Mouse (Mus musculus): ENCODE results near the gene Ltc4s. TPM values are rescaled to one million over a fixed set of nuclear protein-coding genes. Genes with fewer than 3 reads are reported as not detected.

The Ltc4s gene
- polyA plus RNA-seq, 1 experiment from 2014 or later: 8.5 TPM

- H3K4me2 ChIP-seq (ENCODE audit: low read length): no peak overlapping the region
- no peak for ATAC-seq (replicated peaks; ENCODE audit: low FRiP score, low read depth)
- H3K9me3 ChIP-seq (replicated peaks; ENCODE audit: low read length): no peaks in the 10 kb centered on the region
- H3K27me3 ChIP-seq (ENCODE audit: insufficient read depth, low read length): no peaks in the 10 kb centered on the region
- DNase-seq (ENCODE audit: low spot score): no peak
- no peak overlapping the region for H3K9ac ChIP-seq (ENCODE audit: low read depth, low read length)
- H3K4me3 ChIP-seq (replicated peaks; ENCODE audit: low read depth, low read length): no peak overlapping the region
- peaks cover 12% of the 10 kb centered on the region; the same call in 1 of the 2 replicates for H3K4me1 ChIP-seq (replicated peaks; ENCODE audit: insufficient read depth, low read length)
- TF ChIP-seq CTCF (IDR thresholded peaks at IDR 0.05; ENCODE audit: low read depth): no peak
- 0 out of 2 replicates have a peak overlapping the region, but pooled peaks have one; percentile 11 for H3K27ac ChIP-seq
- H3K36me3 ChIP-seq (ENCODE audit: insufficient read depth, low read length): peaks cover 9% of the 10 kb centered on the region; the same call in 1 of the 2 replicates
- 87% methylated on average over 9 of the region's 9 CpGs for WGBS
These were observed 690 bp upstream of the Ltc4s start for GRCm38 (mm10) chr11:50238821-50239791.

- TF ChIP-seq CTCF (IDR thresholded peaks at IDR 0.05; ENCODE audit: low read depth): no peak
- WGBS: 2% methylated on average over 66 of the region's 66 CpGs
- Histone ChIP-seq H3K27me3 (ENCODE audit: insufficient read depth, low read length) (no peaks in the 10 kb centered on the region), H3K9ac (ENCODE audit: low read depth, low read length) (peak overlapping the region; percentile 65), H3K9me3 (replicated peaks; ENCODE audit: low read length) (no peaks in the 10 kb centered on the region), H3K4me1 (replicated peaks; ENCODE audit: insufficient read depth, low read length) (peaks cover 12% of the 10 kb centered on the region; the same call in 1 of the 2 replicates), H3K27ac (no peak overlapping the region), H3K36me3 (ENCODE audit: insufficient read depth, low read length) (peaks cover 28% of the 10 kb centered on the region), H3K4me3 (replicated peaks; ENCODE audit: low read depth, low read length) (peak overlapping the region; percentile 59), H3K4me2 (ENCODE audit: low read length) (peak overlapping the region; percentile 85)
- ATAC-seq (replicated peaks; ENCODE audit: low FRiP score, low read depth) (peak; percentile 23), DNase-seq (ENCODE audit: low spot score) (no peak)
These were observed 1.2 kb downstream of the Ltc4s start for GRCm38 (mm10) chr11:50236937-50237835.

GRCm38 (mm10) chr11:50236540-50236936 is 1.9 kb downstream of the Ltc4s start:
- Histone ChIP-seq H3K4me3 (replicated peaks; ENCODE audit: low read depth, low read length) (peak overlapping the region; percentile 59), H3K36me3 (ENCODE audit: insufficient read depth, low read length) (peaks cover 31% of the 10 kb centered on the region), H3K9ac (ENCODE audit: low read depth, low read length) (peak overlapping the region; percentile 65), H3K27ac (no peak overlapping the region), H3K4me2 (ENCODE audit: low read length) (peak overlapping the region; percentile 85), H3K27me3 (ENCODE audit: insufficient read depth, low read length) (no peaks in the 10 kb centered on the region), H3K9me3 (replicated peaks; ENCODE audit: low read length) (no peaks in the 10 kb centered on the region), H3K4me1 (replicated peaks; ENCODE audit: insufficient read depth, low read length) (peaks cover 12% of the 10 kb centered on the region; the same call in 1 of the 2 replicates)
- peak; percentile 59 for TF ChIP-seq CTCF (IDR thresholded peaks at IDR 0.05; ENCODE audit: low read depth)
- WGBS: 1% methylated on average over 20 of the region's 27 CpGs
- ATAC-seq (replicated peaks; ENCODE audit: low FRiP score, low read depth): peak; percentile 92
- DNase-seq (ENCODE audit: low spot score): peak; percentile 96

GRCm38 (mm10) chr11:50234606-50235005 is 3.8 kb downstream of the Ltc4s start:
- H3K27me3 ChIP-seq (ENCODE audit: insufficient read depth, low read length): no peaks in the 10 kb centered on the region
- H3K27ac ChIP-seq: no peak overlapping the region
- H3K4me3 ChIP-seq (replicated peaks; ENCODE audit: low read depth, low read length): no peak overlapping the region
- no peaks in the 10 kb centered on the region for H3K9me3 ChIP-seq (replicated peaks; ENCODE audit: low read length)
- peaks cover 31% of the 10 kb centered on the region for H3K36me3 ChIP-seq (ENCODE audit: insufficient read depth, low read length)
- WGBS: 94% methylated on average over 25 of the region's 25 CpGs
- ATAC-seq (replicated peaks; ENCODE audit: low FRiP score, low read depth) (no peak), DNase-seq (ENCODE audit: low spot score) (no peak)
- no peak overlapping the region for H3K4me2 ChIP-seq (ENCODE audit: low read length)
- peaks cover 17% of the 10 kb centered on the region for H3K4me1 ChIP-seq (replicated peaks; ENCODE audit: insufficient read depth, low read length)
- TF ChIP-seq CTCF (IDR thresholded peaks at IDR 0.05; ENCODE audit: low read depth): no peak
- H3K9ac ChIP-seq (ENCODE audit: low read depth, low read length): no peak overlapping the region

- Histone ChIP-seq H3K36me3 (ENCODE audit: insufficient read depth, low read length) (peaks cover 31% of the 10 kb centered on the region), H3K27me3 (ENCODE audit: insufficient read depth, low read length) (no peaks in the 10 kb centered on the region), H3K27ac (no peak overlapping the region), H3K4me2 (ENCODE audit: low read length) (no peak overlapping the region), H3K4me3 (replicated peaks; ENCODE audit: low read depth, low read length) (no peak overlapping the region), H3K9me3 (replicated peaks; ENCODE audit: low read length) (no peaks in the 10 kb centered on the region), H3K9ac (ENCODE audit: low read depth, low read length) (no peak overlapping the region), H3K4me1 (replicated peaks; ENCODE audit: insufficient read depth, low read length) (peaks cover 21% of the 10 kb centered on the region)
- WGBS: 90% methylated on average over 11 of the region's 11 CpGs
- DNase-seq (ENCODE audit: low spot score) (no peak), ATAC-seq (replicated peaks; ENCODE audit: low FRiP score, low read depth) (no peak)
- peak; percentile 36; the same call in 1 of the 2 replicates for TF ChIP-seq CTCF (IDR thresholded peaks at IDR 0.05; ENCODE audit: low read depth)
These were observed 4.4 kb downstream of the Ltc4s start for GRCm38 (mm10) chr11:50233993-50234392.

- TF ChIP-seq CTCF (IDR thresholded peaks at IDR 0.05; ENCODE audit: low read depth): no peak
- peaks cover 31% of the 10 kb centered on the region for H3K36me3 ChIP-seq (ENCODE audit: insufficient read depth, low read length)
- H3K9me3 ChIP-seq (replicated peaks; ENCODE audit: low read length): no peaks in the 10 kb centered on the region
- H3K9ac ChIP-seq (ENCODE audit: low read depth, low read length): no peak overlapping the region
- no peak overlapping the region for H3K27ac ChIP-seq
- no peak overlapping the region for H3K4me3 ChIP-seq (replicated peaks; ENCODE audit: low read depth, low read length)
- H3K4me1 ChIP-seq (replicated peaks; ENCODE audit: insufficient read depth, low read length): peaks cover 25% of the 10 kb centered on the region
- ATAC-seq (replicated peaks; ENCODE audit: low FRiP score, low read depth) (no peak), DNase-seq (ENCODE audit: low spot score) (no peak)
- H3K27me3 ChIP-seq (ENCODE audit: insufficient read depth, low read length): no peaks in the 10 kb centered on the region
- H3K4me2 ChIP-seq (ENCODE audit: low read length): no peak overlapping the region
- 94% methylated on average over 13 of the region's 13 CpGs for WGBS
These were observed 5.4 kb downstream of the Ltc4s start for GRCm38 (mm10) chr11:50233022-50233421.
